Comparison of ENCODE assay signal across 18 mouse cellular contexts in genomic region chr5:97009601-97010335, GRCm38 (mm10). TPM values are rescaled to one million over a fixed set of nuclear protein-coding genes. Genes with fewer than 3 reads are reported as not detected.
DNase-seq lines count a peak whose midpoint lies in the region; ATAC-seq and TF ChIP-seq lines count a peak whose summit lies in the region.
"Had no signal": no experiment of that assay in that cellular context is flagged by ENCODE, and none has a peak within 500 bp of the region (broad histone marks: within the 10 kb centered on the region; RNA-seq: fewer than 3 reads in every experiment).

No protein-coding gene starts in this region.

- no peak for ATAC-seq in heart, embryonic 13.5 days (ENCODE audit: extremely low read depth, insufficient number of reproducible peaks, low FRiP score, low TSS enrichment)
- ATAC-seq in liver, embryonic 15.5 days (ENCODE audit: insufficient read depth) = peak; percentile 60
- ATAC-seq: forebrain, postnatal 0 days had no signal

- peaks cover 59% of the 10 kb centered on the region for H3K79me2 ChIP-seq in MEL (ENCODE audit: control insufficient read depth, insufficient read depth, low read length, poor library complexity)

- H3K36me3 ChIP-seq in heart, embryonic 13.5 days = no peaks in the 10 kb centered on the region
- H3K36me3 ChIP-seq in MEL (ENCODE audit: control insufficient read depth in 1 of 2, insufficient read depth in 2 of 2, low read length in 2 of 2) = peaks cover 0 to 54% of the 10 kb centered on the region in 2 experiments; a peak in 2 of 4 replicates
- peaks cover 79% of the 10 kb centered on the region for H3K36me3 ChIP-seq in erythroblast, embryonic 14.5 days (ENCODE audit: control insufficient read depth)
- H3K36me3 ChIP-seq in liver, embryonic 15.5 days (replicated peaks) = peaks cover 1% of the 10 kb centered on the region; the same call in 1 of the 2 replicates
- H3K36me3 ChIP-seq: hindbrain, embryonic 12.5 days; limb, embryonic 10.5 days; neural tube, embryonic 13.5 days had no signal

- H3K4me3 ChIP-seq in heart, embryonic 13.5 days = no peak overlapping the region
- peak overlapping the region; percentile 13 to 41 for H3K4me3 ChIP-seq in MEL (ENCODE audit: control insufficient read depth in 1 of 2, insufficient read depth in 1 of 2, low read depth in 2 of 2, low read length in 2 of 2)
- peak overlapping the region; percentile 55 for H3K4me3 ChIP-seq in erythroblast, embryonic 14.5 days (replicated peaks)
- H3K4me3 ChIP-seq in liver, embryonic 15.5 days (replicated peaks) = peak overlapping the region; percentile 41
- H3K4me3 ChIP-seq: gastrocnemius, adult 2 months; hindbrain, embryonic 12.5 days; limb, embryonic 10.5 days; neural tube, embryonic 13.5 days had no signal

- no peak for TF ChIP-seq CTCF in MEL (IDR thresholded peaks at IDR 0.05 in 2 of 3, conservative IDR thresholded peaks at IDR 0.05 in 1 of 3; ENCODE audit: control insufficient read depth in 1 of 3, insufficient read depth in 1 of 3, low read depth in 2 of 3, low read length in 3 of 3, poor library complexity in 1 of 3, severe bottlenecking in 1 of 3)

- no peaks in the 10 kb centered on the region for H3K27me3 ChIP-seq in heart, embryonic 13.5 days (replicated peaks)
- H3K27me3 ChIP-seq in MEL (ENCODE audit: control insufficient read depth in 1 of 2, insufficient read depth in 2 of 2, low read length in 2 of 2) = no peaks in the 10 kb centered on the region
- no peaks in the 10 kb centered on the region for H3K27me3 ChIP-seq in erythroblast, embryonic 14.5 days (ENCODE audit: control insufficient read depth)
- no peaks in the 10 kb centered on the region for H3K27me3 ChIP-seq in liver, embryonic 15.5 days
- H3K27me3 ChIP-seq: hindbrain, embryonic 12.5 days; neural tube, embryonic 13.5 days had no signal

- WGBS in heart, embryonic 13.5 days = 75% methylated on average over 11 of the region's 11 CpGs
- 18% methylated on average over 11 of the region's 11 CpGs for WGBS in liver, embryonic 15.5 days (ENCODE audit: insufficient replicate concordance)

- no peaks in the 10 kb centered on the region for H3K9me3 ChIP-seq in heart, embryonic 13.5 days
- no peaks in the 10 kb centered on the region for H3K9me3 ChIP-seq in MEL (replicated peaks; ENCODE audit: insufficient read depth, low read length)
- H3K9me3 ChIP-seq in erythroblast, embryonic 14.5 days (ENCODE audit: control insufficient read depth, low read length) = no peaks in the 10 kb centered on the region
- H3K9me3 ChIP-seq in liver, embryonic 15.5 days (replicated peaks) = no peaks in the 10 kb centered on the region
- H3K9me3 ChIP-seq: hindbrain, embryonic 12.5 days; limb, embryonic 10.5 days; neural tube, embryonic 13.5 days had no signal

- H3K4me1 ChIP-seq in heart, embryonic 13.5 days = peaks cover 14% of the 10 kb centered on the region; the same call in 1 of the 2 replicates
- peaks cover 12 to 41% of the 10 kb centered on the region in 2 experiments for H3K4me1 ChIP-seq in MEL (ENCODE audit: control insufficient read depth in 1 of 2, insufficient read depth in 2 of 2, low read length in 2 of 2)
- H3K4me1 ChIP-seq in erythroblast, embryonic 14.5 days (ENCODE audit: control insufficient read depth) = peaks cover 93% of the 10 kb centered on the region
- H3K4me1 ChIP-seq in liver, embryonic 15.5 days (replicated peaks) = peaks cover 85% of the 10 kb centered on the region
- H3K4me1 ChIP-seq: hindbrain, embryonic 12.5 days; neural tube, embryonic 13.5 days had no signal

- H3K4me2 ChIP-seq in heart, embryonic 13.5 days = peak overlapping the region; percentile 16; the same call in 1 of the 2 replicates
- peak overlapping the region; percentile 66 for H3K4me2 ChIP-seq in liver, embryonic 15.5 days
- H3K4me2 ChIP-seq: hindbrain, embryonic 12.5 days; lung, embryonic 14.5 days; neural tube, embryonic 13.5 days had no signal

- TF ChIP-seq EP300 in MEL (IDR thresholded peaks at IDR 0.05; ENCODE audit: low read depth in 1 of 2, low read length in 2 of 2) = peak in 1 of 2 experiments; percentile 74; a peak in 2 of 4 replicates

- no peak for TF ChIP-seq POLR2A in MEL (IDR thresholded peaks at IDR 0.05; ENCODE audit: control insufficient read depth in 1 of 2, insufficient read depth in 1 of 2, low read depth in 1 of 2, low read length in 2 of 2, poor library complexity in 1 of 2)

- no peak for TF ChIP-seq RAD21 in MEL (IDR thresholded peaks at IDR 0.05; ENCODE audit: low read depth, low read length)

- no peak overlapping the region for H3K27ac ChIP-seq in heart, embryonic 13.5 days (replicated peaks)
- peak overlapping the region; percentile 59 for H3K27ac ChIP-seq in MEL (ENCODE audit: control insufficient read depth, low read depth, low read length)
- H3K27ac ChIP-seq in liver, embryonic 15.5 days (replicated peaks) = peak overlapping the region; percentile 88
- H3K27ac ChIP-seq: gastrocnemius, adult 2 months; hindbrain, embryonic 12.5 days; limb, embryonic 10.5 days; neural tube, embryonic 13.5 days had no signal

- H3K9ac ChIP-seq in heart, embryonic 13.5 days = no peak overlapping the region
- peak overlapping the region; percentile 13 for H3K9ac ChIP-seq in MEL (ENCODE audit: control insufficient read depth, low read depth, low read length, poor library complexity, severe bottlenecking)
- H3K9ac ChIP-seq in liver, embryonic 15.5 days = peak overlapping the region; percentile 39
- H3K9ac ChIP-seq: forebrain, postnatal 0 days; hindbrain, embryonic 12.5 days; lung, embryonic 14.5 days; neural tube, embryonic 13.5 days had no signal

- intact Hi-C loops in heart, postnatal 36 days (cut with DNase I) = no loop called here

- DNase-seq in heart, postnatal 36 days = no peak
- DNase-seq in MEL (ENCODE audit: low read depth, low spot score) = peak; percentile 59
- DNase-seq in thymus, postnatal 4 days = no peak
- DNase-seq in thymus, postnatal 0 days (ENCODE audit: low spot score) = no peak
- DNase-seq in urinary bladder, postnatal 36 days (ENCODE audit: low spot score in 2 of 2) = no peak
- DNase-seq: cerebellum, adult 18-20 months; forebrain, postnatal 0 days; gastrocnemius, adult 2 months; kidney, adult 18-20 months; kidney, postnatal 4 days; layer of hippocampus, postnatal 36 days; lung, embryonic 14.5 days had no signal

TF ChIP-seq in MEL, 35 proteins besides CTCF, POLR2A, EP300 and RAD21:
- TF ChIP-seq MYB (IDR thresholded peaks at IDR 0.05; ENCODE audit: low read depth, low read length) = 0 out of 2 replicates have a peak, but pooled peaks have one; percentile 26
- no peak for TF ChIP-seq ZC3H11A (IDR thresholded peaks at IDR 0.05; ENCODE audit: low read depth, low read length)
- no peak for TF ChIP-seq USF1 (IDR thresholded peaks at IDR 0.05; ENCODE audit: low read depth, low read length)
- no peak for TF ChIP-seq KAT2A (conservative IDR thresholded peaks at IDR 0.05; ENCODE audit: low read depth, low read length)
- TF ChIP-seq TAL1 (IDR thresholded peaks at IDR 0.05; ENCODE audit: low read length) = 0 out of 2 replicates have a peak, but pooled peaks have one; percentile 9
- 0 out of 2 replicates have a peak, but pooled peaks have one; percentile 15 for TF ChIP-seq SIN3A (IDR thresholded peaks at IDR 0.05; ENCODE audit: low read length)
- TF ChIP-seq GATA1 (IDR thresholded peaks at IDR 0.05; ENCODE audit: low read depth, low read length) = 0 out of 2 replicates have a peak, but pooled peaks have one; percentile 52
TF ChIP-seq in MEL: peak in this region for 4.

RNA-seq across cellular contexts. Expression of gene Bmp2k, which starts 12.3 kb away (rescaled TPM):
- polyA plus RNA-seq in heart, embryonic 13.5 days (2015; fragmentation: Nextera tagmentation; extraction: Ambion mirVana) = 5.8 and 6.5 TPM in 2 replicates
- 1 to 10 TPM; 8.9 to 9.1 TPM for total RNA-seq in heart, postnatal 36 days (2021)
- 10.8 and 11.2 TPM in 2 replicates for total RNA-seq in MEL (2012; rRNA removed)
- 10 to 100 TPM in 1 of 2 experiments, not detected in 1; 16.3 TPM for polyA plus RNA-seq in MEL (2012; ENCODE audit: insufficient read depth in 1 of 2, insufficient read length in 2 of 2, low read depth in 1 of 2, low replicate concordance in 2 of 2, missing spikeins in 1 of 2)
- 2.1 and 2.5 TPM in 2 replicates for polyA plus RNA-seq in erythroblast, embryonic 14.5 days (2012)
- polyA plus RNA-seq in liver, embryonic 15.5 days (2015; fragmentation: Nextera tagmentation; extraction: Ambion mirVana) = 31.1 and 31.3 TPM in 2 replicates
- 24.3 and 29.7 TPM in 2 replicates for polyA plus RNA-seq in thymus, postnatal 0 days (2015; fragmentation: Nextera tagmentation; extraction: Ambion mirVana)
